Mouse (Mus musculus): ENCODE measurements around the gene Chd1.
"Not testable (repeated sequence)": the region's sequence is repeated elsewhere in the genome, so short reads cannot be mapped to it uniquely, and the experiment has no call there.

Chd1 gene

GRCm38 (mm10) chr17:15731706-15732105, 26.9 kb downstream of the Chd1 start:
- no peak for DNase-seq (ENCODE audit: low spot score in 2 of 2)

GRCm38 (mm10) chr17:15737346-15737917, 32.7 kb downstream of the Chd1 start:
- no peak for DNase-seq (ENCODE audit: low spot score in 2 of 2)

- DNase-seq (ENCODE audit: low spot score in 2 of 2): no peak
Measured at GRCm38 (mm10) chr17:15741836-15742235, 37.1 kb downstream of the Chd1 start.

- DNase-seq (ENCODE audit: low spot score in 2 of 2): no peak
Measured at GRCm38 (mm10) chr17:15742953-15743352, 38.2 kb downstream of the Chd1 start.

GRCm38 (mm10) chr17:15743379-15743778, 38.6 kb downstream of the Chd1 start:
- no peak for DNase-seq (ENCODE audit: low spot score in 2 of 2)

GRCm38 (mm10) chr17:15746696-15747095, 41.9 kb downstream of the Chd1 start:
- no peak for DNase-seq (ENCODE audit: low spot score in 2 of 2)

GRCm38 (mm10) chr17:15748022-15748421, 43.3 kb downstream of the Chd1 start:
- no peak for DNase-seq (ENCODE audit: low spot score in 2 of 2)

- DNase-seq (ENCODE audit: low spot score in 2 of 2): not testable (repeated sequence)
Measured at GRCm38 (mm10) chr17:15751264-15751663, 46.5 kb downstream of the Chd1 start.

- DNase-seq (ENCODE audit: low spot score in 2 of 2): no peak
Measured at GRCm38 (mm10) chr17:15761191-15761590, 56.4 kb downstream of the Chd1 start.

- DNase-seq (ENCODE audit: low spot score in 2 of 2): no peak
Measured at GRCm38 (mm10) chr17:15769081-15769724, 64.4 kb downstream of the Chd1 start.

- DNase-seq (ENCODE audit: low spot score in 2 of 2): no peak
Measured at GRCm38 (mm10) chr17:15773956-15774355, 69.2 kb downstream of the Chd1 start.

GRCm38 (mm10) chr17:15774565-15775215, 69.9 kb downstream of the Chd1 start:
- no peak for DNase-seq (ENCODE audit: low spot score in 2 of 2)

- DNase-seq (ENCODE audit: low spot score in 2 of 2): no peak
Measured at GRCm38 (mm10) chr17:15776349-15776748, 71.6 kb downstream of the Chd1 start.

GRCm38 (mm10) chr17:15777979-15778378, 73.2 kb downstream of the Chd1 start:
- peak in 1 of 2 experiments; percentile 20 for DNase-seq (ENCODE audit: low spot score in 2 of 2)

GRCm38 (mm10) chr17:15787036-15787435, 82.3 kb downstream of the Chd1 start:
- DNase-seq (ENCODE audit: low spot score in 2 of 2): peak in 1 of 2 experiments; percentile 33

- DNase-seq (ENCODE audit: low spot score in 2 of 2): no peak
Measured at GRCm38 (mm10) chr17:15790716-15791115, 85.9 kb downstream of the Chd1 start.

GRCm38 (mm10) chr17:15799195-15799793, 94.5 kb downstream of the Chd1 start:
- DNase-seq (ENCODE audit: low spot score in 2 of 2): no peak

- no peak for DNase-seq (ENCODE audit: low spot score in 2 of 2)
Measured at GRCm38 (mm10) chr17:15804008-15804812, 99.4 kb downstream of the Chd1 start.

GRCm38 (mm10) chr17:15807295-15807984, 102.7 kb downstream of the Chd1 start:
- DNase-seq (ENCODE audit: low spot score in 2 of 2): no peak

- DNase-seq (ENCODE audit: low spot score in 2 of 2): no peak
Measured at GRCm38 (mm10) chr17:15808015-15808414, 103.2 kb downstream of the Chd1 start.
